ENCODE assay signal across 8 mouse cellular contexts in the genomic region with DNA sequence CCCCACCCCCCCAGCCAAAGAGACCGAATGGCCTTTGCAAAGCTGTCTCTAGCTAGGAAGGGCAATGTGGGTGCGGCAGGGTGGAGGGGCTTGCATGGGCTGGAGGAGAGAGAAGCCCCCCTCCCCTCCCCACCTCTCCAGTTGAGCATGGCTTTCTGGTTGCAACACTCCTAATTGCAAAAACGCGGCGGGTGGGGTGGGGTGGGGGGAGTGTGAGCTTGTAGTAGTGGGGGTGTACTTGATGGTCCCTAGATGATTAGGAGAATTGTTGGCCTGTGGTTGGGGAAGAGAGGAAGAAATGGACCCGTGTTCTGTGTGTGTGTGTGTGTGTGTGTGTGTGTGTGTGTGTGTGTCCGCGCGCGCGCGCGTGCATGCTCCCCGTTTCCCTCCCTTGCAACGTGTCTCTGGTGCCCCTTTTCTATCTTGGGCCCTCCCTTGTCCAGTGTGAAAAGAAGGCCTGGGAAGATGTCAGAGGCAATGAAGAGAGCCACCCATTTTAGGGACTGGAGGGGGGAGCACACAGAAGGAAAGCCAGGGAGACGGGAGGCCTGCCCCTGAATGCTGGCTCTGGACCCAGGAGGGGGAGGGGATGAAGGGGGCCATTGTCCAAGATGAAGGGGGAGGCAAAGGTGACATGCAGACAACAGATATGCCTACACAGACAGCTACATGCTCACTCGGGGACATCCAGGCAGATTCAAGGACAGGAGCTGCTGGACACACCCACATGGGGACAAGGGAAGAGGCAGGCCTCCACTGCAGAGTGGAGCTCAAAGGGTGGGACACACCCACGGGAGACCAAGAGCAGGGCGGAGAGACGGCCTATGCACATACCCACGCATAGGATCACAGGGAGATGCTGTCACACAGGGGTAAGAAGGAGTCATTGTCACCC. TPM values are rescaled to one million over a fixed set of nuclear protein-coding genes. Genes with fewer than 3 reads are reported as not detected.
DNase-seq lines count a peak whose midpoint lies in the region; ATAC-seq and TF ChIP-seq lines count a peak whose summit lies in the region.

No protein-coding gene starts in this region.

- H3K4me1 ChIP-seq in neural tube, embryonic 11.5 days (ENCODE audit: control insufficient read depth, insufficient read depth, low read length): peaks cover 57% of the 10 kb centered on the region
- H3K4me1 ChIP-seq in forebrain, embryonic 13.5 days: peaks cover 86% of the 10 kb centered on the region
- H3K4me1 ChIP-seq in hindbrain, postnatal 0 days (ENCODE audit: insufficient read depth, low read length): peaks cover 69% of the 10 kb centered on the region
- H3K4me1 ChIP-seq in liver, embryonic 14.5 days (replicated peaks; ENCODE audit: control insufficient read depth in 2 of 2, insufficient read depth in 2 of 2, low read length in 1 of 2): peaks cover 48 to 67% of the 10 kb centered on the region in 2 experiments

- DNase-seq in neural tube, embryonic 11.5 days (ENCODE audit: low spot score): peak; percentile 59
- DNase-seq in neural tube, embryonic 10.5 days (ENCODE audit: extremely low spot score, low spot score): no peak
- DNase-seq in brain, adult 2 months (ENCODE audit: low read depth, low spot score): peak; percentile 72
- peak; percentile 64 for DNase-seq in hindbrain, postnatal 0 days (ENCODE audit: low spot score)
- DNase-seq in liver, embryonic 14.5 days (ENCODE audit: low read depth in 3 of 3, low spot score in 3 of 3): no peak
- peak; percentile 56 for DNase-seq in right cerebral cortex, postnatal 25 days
- no peak for DNase-seq in ovary, postnatal 14 days (ENCODE audit: low spot score)

- peak overlapping the region; percentile 92 for H3K9ac ChIP-seq in neural tube, embryonic 11.5 days (ENCODE audit: low read length)
- H3K9ac ChIP-seq in forebrain, embryonic 13.5 days: peak overlapping the region; percentile 94
- H3K9ac ChIP-seq in hindbrain, postnatal 0 days (replicated peaks; ENCODE audit: low read length): peak overlapping the region; percentile 100
- H3K9ac ChIP-seq in liver, embryonic 14.5 days (replicated peaks): peak overlapping the region; percentile 90

- peak overlapping the region; percentile 74 for H3K4me2 ChIP-seq in neural tube, embryonic 11.5 days (ENCODE audit: low read depth)
- peak overlapping the region; percentile 88 for H3K4me2 ChIP-seq in forebrain, embryonic 13.5 days
- H3K4me2 ChIP-seq in hindbrain, postnatal 0 days (ENCODE audit: low read depth, low read length): peak overlapping the region; percentile 61
- peak overlapping the region; percentile 81 for H3K4me2 ChIP-seq in liver, embryonic 14.5 days (ENCODE audit: low read depth)

- TF ChIP-seq EP300 in liver, embryonic 14.5 days (IDR thresholded peaks at IDR 0.05; ENCODE audit: low read depth): no peak

- H3K36me3 ChIP-seq in neural tube, embryonic 11.5 days (ENCODE audit: control insufficient read depth, insufficient read depth, low read length): no peaks in the 10 kb centered on the region
- no peaks in the 10 kb centered on the region for H3K36me3 ChIP-seq in forebrain, embryonic 13.5 days (ENCODE audit: poor library complexity, severe bottlenecking)
- no peaks in the 10 kb centered on the region for H3K36me3 ChIP-seq in hindbrain, postnatal 0 days (ENCODE audit: insufficient read depth, low read length)
- no peaks in the 10 kb centered on the region for H3K36me3 ChIP-seq in liver, embryonic 14.5 days (replicated peaks; ENCODE audit: control insufficient read depth, insufficient read depth, low read depth)

- ATAC-seq in neural tube, embryonic 11.5 days (ENCODE audit: insufficient read depth, low FRiP score, low TSS enrichment): peak; percentile 16; the same call in 1 of the 2 replicates
- ATAC-seq in forebrain, embryonic 13.5 days: peak; percentile 13; the same call in 1 of the 2 replicates
- peak; percentile 18; the same call in 1 of the 2 replicates for ATAC-seq in hindbrain, postnatal 0 days
- ATAC-seq in liver, embryonic 14.5 days (ENCODE audit: insufficient read depth): no peak

- H3K27me3 ChIP-seq in neural tube, embryonic 11.5 days (ENCODE audit: control insufficient read depth, insufficient read depth, low read length): no peaks in the 10 kb centered on the region
- no peaks in the 10 kb centered on the region for H3K27me3 ChIP-seq in forebrain, embryonic 13.5 days
- no peaks in the 10 kb centered on the region for H3K27me3 ChIP-seq in hindbrain, postnatal 0 days (ENCODE audit: insufficient read depth, low read length)
- H3K27me3 ChIP-seq in liver, embryonic 14.5 days (ENCODE audit: control insufficient read depth, insufficient read depth, low read length): no peaks in the 10 kb centered on the region

- H3K4me3 ChIP-seq in neural tube, embryonic 11.5 days (ENCODE audit: low read depth, low read length): peak overlapping the region; percentile 89
- H3K4me3 ChIP-seq in forebrain, embryonic 13.5 days: peak overlapping the region; percentile 72
- H3K4me3 ChIP-seq in hindbrain, postnatal 0 days (ENCODE audit: low read length): peak overlapping the region; percentile 99
- H3K4me3 ChIP-seq in liver, embryonic 14.5 days (ENCODE audit: insufficient read depth in 1 of 2, low read depth in 2 of 2, low read length in 2 of 2): peak overlapping the region; percentile 89 to 91

- TF ChIP-seq CTCF in hindbrain, postnatal 0 days (IDR thresholded peaks at IDR 0.05; ENCODE audit: low read depth): no peak
- TF ChIP-seq CTCF in liver, embryonic 14.5 days (IDR thresholded peaks at IDR 0.05; ENCODE audit: low read depth): no peak

- H3K27ac ChIP-seq in neural tube, embryonic 11.5 days (ENCODE audit: low read depth, low read length): peak overlapping the region; percentile 89
- H3K27ac ChIP-seq in forebrain, embryonic 13.5 days: peak overlapping the region; percentile 98
- H3K27ac ChIP-seq in hindbrain, postnatal 0 days: peak overlapping the region; percentile 100
- peak overlapping the region; percentile 71 for H3K27ac ChIP-seq in liver, embryonic 14.5 days

- WGBS in neural tube, embryonic 11.5 days: 3% methylated on average over 21 of the region's 21 CpGs
- 1% methylated on average over 20 of the region's 21 CpGs for WGBS in forebrain, embryonic 13.5 days
- under 1% methylated on average over 20 of the region's 21 CpGs for WGBS in hindbrain, postnatal 0 days
- WGBS in liver, embryonic 14.5 days (ENCODE audit: insufficient replicate concordance): 2% methylated on average over 21 of the region's 21 CpGs

- H3K9me3 ChIP-seq in neural tube, embryonic 11.5 days (ENCODE audit: control insufficient read depth, low read length): no peaks in the 10 kb centered on the region
- no peaks in the 10 kb centered on the region for H3K9me3 ChIP-seq in forebrain, embryonic 13.5 days (replicated peaks)
- no peaks in the 10 kb centered on the region for H3K9me3 ChIP-seq in hindbrain, postnatal 0 days (ENCODE audit: low read length)
- H3K9me3 ChIP-seq in liver, embryonic 14.5 days (ENCODE audit: control insufficient read depth, low read length): no peaks in the 10 kb centered on the region

RNA-seq across cellular contexts. Expression of a gene that starts 2.2 kb away (rescaled TPM):
- 32.0 and 34.7 TPM in 2 replicates for polyA plus RNA-seq in neural tube, embryonic 11.5 days (2014; fragmentation: Nextera tagmentation; extraction: Ambion mirVana)
- polyA plus RNA-seq in forebrain, embryonic 13.5 days (2015; fragmentation: Nextera tagmentation; extraction: Ambion mirVana): 93.5 and 95.2 TPM in 2 replicates
- 725 and 812 TPM in 2 replicates for total RNA-seq in hindbrain, postnatal 0 days (2014; rRNA removed)
- 160 TPM in 2 replicates for polyA plus RNA-seq in hindbrain, postnatal 0 days (2015; fragmentation: Nextera tagmentation; extraction: Ambion mirVana)
- polyA plus RNA-seq in liver, embryonic 14.5 days (2012; rRNA removed): 14.6 and 15.6 TPM in 2 replicates
- 8.3 and 10.0 TPM in 2 replicates for polyA plus RNA-seq in liver, embryonic 14.5 days (2014; fragmentation: Nextera tagmentation; extraction: Ambion mirVana)

RNA-seq across cellular contexts. Expression of a gene that starts 13.4 kb away (rescaled TPM):
- 67.6 and 74.5 TPM in 2 replicates for polyA plus RNA-seq in neural tube, embryonic 11.5 days (2014; fragmentation: Nextera tagmentation; extraction: Ambion mirVana)
- polyA plus RNA-seq in forebrain, embryonic 13.5 days (2015; fragmentation: Nextera tagmentation; extraction: Ambion mirVana): 79.0 and 86.0 TPM in 2 replicates
- 63.2 and 88.6 TPM in 2 replicates for total RNA-seq in hindbrain, postnatal 0 days (2014; rRNA removed)
- 47.1 and 48.3 TPM in 2 replicates for polyA plus RNA-seq in hindbrain, postnatal 0 days (2015; fragmentation: Nextera tagmentation; extraction: Ambion mirVana)
- polyA plus RNA-seq in liver, embryonic 14.5 days (2012; rRNA removed): 25.0 and 29.6 TPM in 2 replicates
- 21.3 and 25.6 TPM in 2 replicates for polyA plus RNA-seq in liver, embryonic 14.5 days (2014; fragmentation: Nextera tagmentation; extraction: Ambion mirVana)

RNA-seq across cellular contexts. Expression of a gene that starts 32.5 kb away (rescaled TPM):
- 1.5 and 1.9 TPM in 2 replicates for polyA plus RNA-seq in neural tube, embryonic 11.5 days (2014; fragmentation: Nextera tagmentation; extraction: Ambion mirVana)
- 2.1 and 2.3 TPM in 2 replicates for polyA plus RNA-seq in forebrain, embryonic 13.5 days (2015; fragmentation: Nextera tagmentation; extraction: Ambion mirVana)
- 7.5 and 8.6 TPM in 2 replicates for total RNA-seq in hindbrain, postnatal 0 days (2014; rRNA removed)
- polyA plus RNA-seq in hindbrain, postnatal 0 days (2015; fragmentation: Nextera tagmentation; extraction: Ambion mirVana): 10.2 and 13.5 TPM in 2 replicates
- polyA plus RNA-seq in liver, embryonic 14.5 days (2012; rRNA removed): 0.54 and 0.65 TPM in 2 replicates
- 0.56 and 0.58 TPM in 2 replicates for polyA plus RNA-seq in liver, embryonic 14.5 days (2014; fragmentation: Nextera tagmentation; extraction: Ambion mirVana)

RNA-seq across cellular contexts. Expression of a gene that starts 41.6 kb away (rescaled TPM):
- polyA plus RNA-seq in neural tube, embryonic 11.5 days (2014; fragmentation: Nextera tagmentation; extraction: Ambion mirVana): not detected in 2 replicates
- 0.12 TPM in 1 of 2 replicates, not detected in the other for polyA plus RNA-seq in forebrain, embryonic 13.5 days (2015; fragmentation: Nextera tagmentation; extraction: Ambion mirVana)
- not detected in 2 replicates for total RNA-seq in hindbrain, postnatal 0 days (2014; rRNA removed)
- not detected in 2 replicates for polyA plus RNA-seq in hindbrain, postnatal 0 days (2015; fragmentation: Nextera tagmentation; extraction: Ambion mirVana)
- polyA plus RNA-seq in liver, embryonic 14.5 days (2012; rRNA removed): not detected in 2 replicates
- not detected in 2 replicates for polyA plus RNA-seq in liver, embryonic 14.5 days (2014; fragmentation: Nextera tagmentation; extraction: Ambion mirVana)

RNA-seq across cellular contexts. Expression of a gene that starts 52.7 kb away (rescaled TPM):
- 24.1 and 24.2 TPM in 2 replicates for polyA plus RNA-seq in neural tube, embryonic 11.5 days (2014; fragmentation: Nextera tagmentation; extraction: Ambion mirVana)
- 31.3 and 32.9 TPM in 2 replicates for polyA plus RNA-seq in forebrain, embryonic 13.5 days (2015; fragmentation: Nextera tagmentation; extraction: Ambion mirVana)
- 77.7 and 94.3 TPM in 2 replicates for total RNA-seq in hindbrain, postnatal 0 days (2014; rRNA removed)
- 25.0 and 25.4 TPM in 2 replicates for polyA plus RNA-seq in hindbrain, postnatal 0 days (2015; fragmentation: Nextera tagmentation; extraction: Ambion mirVana)
- 11.5 and 15.8 TPM in 2 replicates for polyA plus RNA-seq in liver, embryonic 14.5 days (2012; rRNA removed)
- 4.5 and 4.9 TPM in 2 replicates for polyA plus RNA-seq in liver, embryonic 14.5 days (2014; fragmentation: Nextera tagmentation; extraction: Ambion mirVana)

Comparison
In these comparisons a context has a peak if more than half of its experiments do, and no peak if none do; other contexts are left out.
1. DNase-seq: peak in neural tube, embryonic 11.5 days (single experiment), brain, adult 2 months (single experiment), hindbrain, postnatal 0 days (single experiment) and right cerebral cortex, postnatal 25 days (single experiment); none in neural tube, embryonic 10.5 days (single experiment), liver, embryonic 14.5 days (0 of 3) and ovary, postnatal 14 days (single experiment).
2. Peak in every context shown above with its lines, with median percentiles within 50 percentile points of each other: H3K27ac ChIP-seq, H3K4me2 ChIP-seq, H3K4me3 ChIP-seq and H3K9ac ChIP-seq.